Mouse (Mus musculus) lung, postnatal 0 days (tissue): ENCODE measurements around the gene Tekt5. TPM values are rescaled to one million over a fixed set of nuclear protein-coding genes. Genes with fewer than 3 reads are reported as not detected.

Experiments used
- ATAC-seq: fragments of 200-750 bp; cut with Nextera tagmentation; 2 replicates; pipeline ENCODE4 v1.8.0; 2017; ENCODE audit warnings: moderate library complexity
- DNase-seq: peaks from one replicate; pipeline ENCODE4 v3.0.0-alpha.2; 2016; ENCODE audit warnings: low spot score
- H3K27ac ChIP-seq: fragments of 300-500 bp; sonication (generic); 2 replicates; pipeline ENCODE4 v1.5.1; 2014; ENCODE audit warnings: antibody characterized with exemption, mild to moderate bottlenecking, low read length, mixed read lengths
- H3K27me3 ChIP-seq: fragments of 300-500 bp; sonication (generic); replicated peaks from 2 replicates; pipeline ENCODE4 v1.6.1; 2014; ENCODE audit warnings: low read length, mixed read lengths; ENCODE audit not compliant: insufficient read depth
- H3K36me3 ChIP-seq: fragments of 300-500 bp; sonication (generic); 2 replicates; pipeline ENCODE4 v1.6.1; 2014; ENCODE audit warnings: low read length, mixed read lengths; ENCODE audit not compliant: insufficient read depth
- H3K4me1 ChIP-seq: fragments of 300-500 bp; sonication (generic); 2 replicates; pipeline ENCODE4 v1.6.1; 2014; ENCODE audit warnings: antibody characterized with exemption, low read depth, low read length, mixed read lengths; ENCODE audit not compliant: insufficient read depth
- H3K4me2 ChIP-seq: fragments of 300-500 bp; sonication (generic); replicated peaks from 2 replicates; pipeline ENCODE4 v1.6.1; 2014; ENCODE audit warnings: low read depth, mild to moderate bottlenecking, low read length, moderate library complexity, mixed read lengths
- H3K4me3 ChIP-seq: fragments of 300-500 bp; sonication (generic); 2 replicates; pipeline ENCODE4 v1.5.1; 2014; ENCODE audit warnings: low read depth, low read length
- H3K9ac ChIP-seq: fragments of 300-500 bp; sonication (generic); replicated peaks from 2 replicates; pipeline ENCODE4 v1.6.1; 2014; ENCODE audit warnings: low read depth, mild to moderate bottlenecking
- H3K9me3 ChIP-seq: fragments of 300-500 bp; sonication (generic); 2 replicates; pipeline ENCODE4 v1.6.1; 2016; ENCODE audit warnings: low read length, mixed read lengths
- CTCF ChIP-seq: IDR thresholded peaks from 2 replicates; pipeline ENCODE4 v1.5.1; 2016; ENCODE audit warnings: antibody characterized with exemption, mild to moderate bottlenecking
- EP300 ChIP-seq: IDR thresholded peaks from 2 replicates; pipeline ENCODE4 v1.6.1; 2016; ENCODE audit warnings: antibody characterized with exemption, mild to moderate bottlenecking, control low read depth
- WGBS: fragments of 180-500 bp; shearing (Covaris S2); extraction: QIAGEN DNeasy Blood & Tissue Kit; methylation state at CpG from one replicate; pipeline ENCODE4 v1.1.7; 2014; 5-methylcytosine and 5-hydroxymethylcytosine counted together
- polyA plus RNA-seq: library from polyadenylated mRNA; unstranded; fragments of >200 nt; fragmentation: Nextera tagmentation; extraction: Ambion mirVana; gene quantifications from 2 replicates; pipeline ENCODE4 v1.2.1, GENCODE M21; 2015

The Tekt5 gene
- polyA plus RNA-seq, 1 experiment from 2014 or later = 9.9 TPM

DNA sequence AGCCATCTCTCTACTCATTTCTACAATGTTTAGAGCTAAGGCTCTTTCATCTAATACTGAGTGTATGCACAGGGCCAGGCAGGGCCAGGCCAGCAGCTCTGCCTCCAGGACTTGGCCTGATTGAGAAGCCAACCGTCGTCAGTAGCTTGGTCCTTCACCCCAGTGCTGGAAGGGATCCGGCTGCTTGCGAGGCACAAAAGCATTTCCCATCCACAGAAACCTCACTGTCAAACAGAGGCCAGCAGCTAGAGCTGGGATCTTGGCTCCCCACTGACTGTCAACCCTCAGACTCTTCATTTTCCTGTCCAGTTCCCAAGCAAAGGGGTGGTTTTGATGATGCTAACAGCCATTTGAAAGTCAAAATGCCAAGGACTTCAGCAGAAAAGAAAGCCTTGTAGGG, 22.9 kb downstream of the Tekt5 start:
- H3K27ac ChIP-seq = no peak overlapping the region
- WGBS = 56% methylated on average over 4 of the region's 4 CpGs

DNA sequence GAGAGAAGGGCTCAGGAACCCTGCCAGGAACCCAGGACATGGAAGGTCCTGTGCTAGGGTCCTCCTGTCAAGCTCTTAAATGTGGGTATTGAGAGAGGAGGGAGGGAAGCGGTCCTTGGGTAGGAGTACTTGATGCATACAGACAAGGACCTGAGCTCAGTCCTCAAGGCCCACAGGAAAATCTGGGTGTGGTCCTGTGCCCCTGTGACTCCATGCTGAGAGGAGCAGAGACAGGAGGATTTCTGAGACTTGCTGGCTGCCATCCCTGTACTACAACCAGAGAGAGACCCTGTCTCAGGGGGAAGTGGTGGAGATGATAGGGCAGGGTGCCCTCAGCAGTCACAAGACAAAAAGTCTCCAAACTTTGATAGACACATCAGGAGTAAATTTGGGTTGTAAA, 25.3 kb downstream of the Tekt5 start:
- no peak for ATAC-seq
- H3K27ac ChIP-seq = peak overlapping the region; percentile 47; the same call in 1 of the 2 replicates

More for the DNA sequence above, 22.9 kb downstream of the Tekt5 start:
- Histone ChIP-seq H3K4me3 (no peak overlapping the region), H3K4me1 (peaks cover 4% of the 10 kb centered on the region; the same call in 1 of the 2 replicates), H3K9ac (no peak overlapping the region), H3K36me3 (no peaks in the 10 kb centered on the region), H3K4me2 (no peak overlapping the region), H3K27me3 (no peaks in the 10 kb centered on the region), H3K9me3 (no peaks in the 10 kb centered on the region)
- ATAC-seq (no peak; the same call in 1 of the 2 replicates), DNase-seq (no peak)
- TF ChIP-seq CTCF = no peak
- TF ChIP-seq EP300 = no peak

DNA sequence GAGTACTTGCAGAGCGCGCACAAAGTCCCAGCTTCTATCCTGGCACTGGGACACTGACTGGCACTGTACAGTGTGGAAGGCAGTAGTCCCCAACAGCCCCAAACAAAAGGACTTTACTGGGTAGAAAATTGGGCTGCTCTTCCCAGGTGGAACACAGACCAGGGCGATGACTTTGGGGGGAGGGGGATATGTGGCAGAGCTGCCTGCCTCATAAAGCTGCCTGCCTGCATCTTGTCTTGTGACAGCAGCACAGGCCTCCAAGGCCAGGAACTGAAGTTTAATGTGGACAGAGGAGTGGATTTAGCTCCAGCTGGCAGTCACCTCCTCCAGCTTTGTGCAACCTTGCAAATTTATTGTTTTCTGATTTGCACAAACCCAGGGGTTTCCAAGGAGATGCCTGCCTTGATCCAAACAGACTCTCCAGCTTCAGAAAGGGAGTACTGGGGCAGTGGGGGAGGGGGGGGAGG, 25.8 kb downstream of the Tekt5 start:
- peaks cover 17% of the 10 kb centered on the region for H3K4me1 ChIP-seq
- no peak for TF ChIP-seq EP300
- TF ChIP-seq CTCF = no peak
- H3K9me3 ChIP-seq = no peaks in the 10 kb centered on the region
- H3K4me2 ChIP-seq = no peak overlapping the region
- H3K9ac ChIP-seq = no peak overlapping the region
- no peak overlapping the region for H3K4me3 ChIP-seq
- DNase-seq = peak; percentile 86
- peak; percentile 42 for ATAC-seq
- 64% methylated on average over 3 of the region's 3 CpGs for WGBS
- H3K27ac ChIP-seq = 0 out of 2 replicates have a peak overlapping the region, but pooled peaks have one; percentile 6
- H3K27me3 ChIP-seq = no peaks in the 10 kb centered on the region
- H3K36me3 ChIP-seq = no peaks in the 10 kb centered on the region

More for the DNA sequence above, 25.3 kb downstream of the Tekt5 start:
- Histone ChIP-seq H3K27me3 (no peaks in the 10 kb centered on the region), H3K4me2 (no peak overlapping the region), H3K4me1 (peaks cover 19% of the 10 kb centered on the region), H3K4me3 (no peak overlapping the region), H3K36me3 (no peaks in the 10 kb centered on the region), H3K9me3 (no peaks in the 10 kb centered on the region), H3K9ac (no peak overlapping the region)
- DNase-seq = no peak
- TF ChIP-seq CTCF (no peak), EP300 (no peak)
- WGBS = 70% methylated on average over 1 of the region's 1 CpGs

DNA sequence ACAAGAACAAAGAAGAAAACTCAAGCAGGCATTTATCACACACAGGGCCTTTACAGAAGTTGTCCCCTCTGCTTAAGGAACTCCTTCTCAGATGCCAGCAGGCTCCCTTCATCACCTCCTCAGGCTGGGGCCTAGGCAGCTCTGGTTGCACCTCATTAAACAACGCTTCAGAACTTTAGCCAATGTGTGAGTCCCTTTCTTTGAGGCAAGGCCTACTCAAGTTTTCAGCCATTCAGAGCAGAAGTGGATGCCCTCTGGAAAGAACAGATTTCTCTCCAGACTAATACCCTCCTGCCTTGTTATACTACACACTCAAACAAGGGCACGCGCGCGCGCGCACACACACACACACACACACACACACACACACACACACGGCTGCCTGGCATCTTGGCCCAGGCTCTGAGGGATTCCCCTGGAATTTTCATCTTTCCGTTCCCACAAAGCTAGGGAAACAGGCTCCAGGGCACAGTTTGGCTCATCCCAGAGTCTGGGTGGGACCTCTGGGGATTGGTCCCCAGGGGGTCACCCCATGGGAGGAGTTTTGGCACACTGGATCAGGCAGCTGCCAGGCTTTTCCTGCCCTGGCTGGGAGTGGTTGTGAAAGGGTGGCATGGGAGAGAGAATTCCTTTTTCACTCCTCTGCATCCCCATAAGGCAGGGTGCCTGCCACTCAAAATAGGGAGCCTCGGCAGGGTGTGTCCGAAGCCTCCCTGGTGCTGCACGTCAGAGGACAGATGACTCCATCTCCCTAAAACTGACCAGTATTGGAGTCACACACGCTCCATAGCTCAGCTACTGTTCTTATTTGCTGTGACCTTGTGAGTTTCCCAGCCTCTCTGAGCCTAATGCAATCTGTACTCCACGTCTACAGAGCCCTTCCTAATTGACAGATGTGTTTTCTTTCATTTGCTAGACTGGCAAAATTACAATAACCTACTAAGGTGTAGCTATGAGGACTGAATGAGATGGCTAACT, 28.8 kb downstream of the Tekt5 start:
- no peak for TF ChIP-seq CTCF
- TF ChIP-seq EP300 = 0 out of 2 replicates have a peak, but pooled peaks have one; percentile 59
- 51% methylated on average over 14 of the region's 14 CpGs for WGBS
- Histone ChIP-seq H3K36me3 (no peaks in the 10 kb centered on the region), H3K9me3 (no peaks in the 10 kb centered on the region), H3K27ac (peak overlapping the region; percentile 74), H3K4me3 (no peak overlapping the region), H3K27me3 (no peaks in the 10 kb centered on the region), H3K4me1 (peaks cover 14% of the 10 kb centered on the region), H3K4me2 (no peak overlapping the region), H3K9ac (0 out of 2 replicates have a peak overlapping the region, but pooled peaks have one; percentile 19)
- DNase-seq = peak; percentile 82
- ATAC-seq = peak; percentile 75

DNA sequence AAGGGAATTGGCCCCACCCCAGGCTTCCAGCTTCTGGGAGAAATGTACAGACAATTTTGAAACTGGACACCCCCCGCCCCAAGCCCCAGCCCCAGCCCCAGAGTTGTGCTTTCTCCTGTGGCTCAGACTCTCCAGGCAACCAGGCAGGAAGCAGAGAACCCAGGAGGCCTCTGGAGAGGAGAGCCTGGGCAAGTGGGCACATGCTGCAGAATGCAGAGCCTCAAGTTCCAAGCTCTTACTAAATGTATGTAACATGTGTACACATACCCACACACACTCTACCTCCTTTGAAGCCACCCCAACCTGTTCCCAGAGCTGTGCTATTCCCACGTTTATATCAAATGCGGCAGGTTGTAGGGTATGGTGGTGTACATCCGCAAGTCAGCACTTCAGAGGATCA, 29.5 kb downstream of the Tekt5 start:
- no peak overlapping the region for H3K4me2 ChIP-seq
- H3K27ac ChIP-seq = peak overlapping the region; percentile 74
- H3K4me1 ChIP-seq = peaks cover 14% of the 10 kb centered on the region
- DNase-seq (no peak), ATAC-seq (peak; percentile 18)
- no peak overlapping the region for H3K4me3 ChIP-seq
- no peaks in the 10 kb centered on the region for H3K27me3 ChIP-seq
- no peak overlapping the region for H3K9ac ChIP-seq
- H3K36me3 ChIP-seq = no peaks in the 10 kb centered on the region
- TF ChIP-seq EP300 = no peak
- TF ChIP-seq CTCF = no peak
- no peaks in the 10 kb centered on the region for H3K9me3 ChIP-seq
- 41% methylated on average over 4 of the region's 4 CpGs for WGBS

DNA sequence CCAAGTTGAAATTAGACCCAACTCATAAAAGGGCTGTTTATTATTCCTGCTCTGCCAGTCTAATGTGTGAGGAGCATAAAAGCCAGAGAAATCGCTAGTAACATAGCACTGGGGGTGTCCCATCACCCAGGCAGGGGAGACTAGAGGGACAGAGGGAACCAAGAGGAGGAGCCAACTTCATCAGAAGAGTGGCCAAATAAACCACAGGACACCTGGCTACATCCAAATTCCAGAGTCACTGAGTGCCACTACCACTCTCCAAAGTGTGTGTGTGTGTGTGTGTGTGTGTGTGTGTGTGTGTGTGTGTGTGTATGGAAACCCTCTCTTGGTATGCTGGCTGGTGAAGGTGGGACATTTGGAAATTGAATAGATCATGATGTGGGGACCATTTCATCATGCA, 32.2 kb downstream of the Tekt5 start:
- Histone ChIP-seq H3K27ac (no peak overlapping the region), H3K4me2 (no peak overlapping the region), H3K4me3 (no peak overlapping the region), H3K27me3 (no peaks in the 10 kb centered on the region), H3K9me3 (no peaks in the 10 kb centered on the region), H3K4me1 (peaks cover 17% of the 10 kb centered on the region), H3K9ac (no peak overlapping the region), H3K36me3 (no peaks in the 10 kb centered on the region)
- TF ChIP-seq CTCF (no peak), EP300 (no peak)
- WGBS = 52% methylated on average over 1 of the region's 1 CpGs
- no peak for DNase-seq
- ATAC-seq = no peak
